Mouse (Mus musculus): ENCODE measurements around the gene Cbr4.

- TF ChIP-seq CTCF (IDR thresholded peaks at IDR 0.05; ENCODE audit: low read depth) (no peak), EP300 (IDR thresholded peaks at IDR 0.05; ENCODE audit: low read depth) (no peak)
Measured at GRCm38 (mm10) chr8:61476160-61476559, 11.4 kb upstream of the Cbr4 start.

All from liver, embryonic 14.5 days (tissue).